Mouse (Mus musculus) midbrain, postnatal 0 days (tissue): ENCODE data around the gene Alpl. TPM values are rescaled to one million over a fixed set of nuclear protein-coding genes. Genes with fewer than 3 reads are reported as not detected.

ENCODE experiments used
- ATAC-seq: fragments of 200-750 bp; cut with Nextera tagmentation; 2 replicates; pipeline ENCODE4 v1.8.0; 2017; ENCODE audit warnings: moderate number of reproducible peaks, mild to moderate bottlenecking, moderate TSS enrichment, moderate library complexity; ENCODE audit not compliant: low FRiP score
- DNase-seq: peaks from one replicate; pipeline ENCODE4 v3.0.0-alpha.2; 2015; ENCODE audit warnings: low spot score
- H3K27ac ChIP-seq: fragments of 300-500 bp; sonication (generic); 2 replicates; pipeline ENCODE4 v1.5.1; 2014; ENCODE audit warnings: low read depth, mild to moderate bottlenecking, low read length, mixed read lengths
- H3K27me3 ChIP-seq: fragments of 300-500 bp; sonication (generic); 2 replicates; pipeline ENCODE4 v1.6.1; 2014; ENCODE audit warnings: low read length, control low read depth, mixed read lengths; ENCODE audit not compliant: insufficient read depth
- H3K36me3 ChIP-seq: fragments of 300-500 bp; sonication (generic); 2 replicates; pipeline ENCODE4 v1.6.1; 2014; ENCODE audit warnings: low read length, control low read depth, mixed read lengths; ENCODE audit not compliant: insufficient read depth
- H3K4me1 ChIP-seq: fragments of 300-500 bp; sonication (generic); 2 replicates; pipeline ENCODE4 v1.6.1; 2014; ENCODE audit warnings: mild to moderate bottlenecking, control low read depth, antibody characterized with exemption, low read length, mixed read lengths; ENCODE audit not compliant: insufficient read depth
- H3K4me2 ChIP-seq: fragments of 300-500 bp; sonication (generic); 2 replicates; pipeline ENCODE4 v1.6.1; 2014; ENCODE audit warnings: low read depth, mild to moderate bottlenecking, low read length, mixed read lengths; ENCODE audit not compliant: poor library complexity, severe bottlenecking
- H3K4me3 ChIP-seq: fragments of 300-500 bp; sonication (generic); 2 replicates; pipeline ENCODE4 v1.5.1; 2014; ENCODE audit warnings: low read depth, mild to moderate bottlenecking, low read length, moderate library complexity
- H3K9ac ChIP-seq: fragments of 300-500 bp; sonication (generic); replicated peaks from 2 replicates; pipeline ENCODE4 v1.6.1; 2014; ENCODE audit warnings: mild to moderate bottlenecking, low read length, moderate library complexity, mixed read lengths; ENCODE audit not compliant: poor library complexity, severe bottlenecking
- H3K9me3 ChIP-seq: fragments of 300-500 bp; sonication (generic); 2 replicates; pipeline ENCODE4 v1.6.1; 2016; ENCODE audit warnings: low read length, control low read depth
- CTCF ChIP-seq: IDR thresholded peaks from 2 replicates; pipeline ENCODE4 v1.5.1; 2016; ENCODE audit warnings: antibody characterized with exemption, mild to moderate bottlenecking
- WGBS: fragments of 180-500 bp; shearing (Covaris S2); extraction: QIAGEN DNeasy Blood & Tissue Kit; methylation state at CpG from one replicate; pipeline ENCODE4 v1.1.7; 2014; 5-methylcytosine and 5-hydroxymethylcytosine counted together
- polyA plus RNA-seq: library from polyadenylated mRNA; unstranded; fragments of >200 nt; fragmentation: Nextera tagmentation; extraction: Ambion mirVana; gene quantifications from 2 replicates; pipeline ENCODE4 v1.2.1, GENCODE M21; 2015
- total RNA-seq: library from RNA; depleted of rRNA; stranded (reverse); fragments of >200 nt; gene quantifications from 2 replicates; pipeline ENCODE4 v1.2.3, GENCODE M21; 2014

Alpl gene
- total and polyA plus RNA-seq, 2 experiments from 2014 or later: 14.3 to 16.1 TPM

- Histone ChIP-seq H3K27me3 (no peaks in the 10 kb centered on the region), H3K36me3 (no peaks in the 10 kb centered on the region), H3K4me2 (no peak overlapping the region), H3K4me1 (no peaks in the 10 kb centered on the region), H3K9ac (no peak overlapping the region), H3K27ac (no peak overlapping the region), H3K9me3 (no peaks in the 10 kb centered on the region), H3K4me3 (no peak overlapping the region)
- DNase-seq: no peak
- no peak for TF ChIP-seq CTCF
- WGBS: 77% methylated on average over 17 of the region's 17 CpGs
- ATAC-seq: no peak
These were observed 17.6 kb downstream of the Alpl start for GRCm38 (mm10) chr4:137778397-137779184.

- H3K9ac ChIP-seq: no peak overlapping the region
- no peak overlapping the region for H3K4me2 ChIP-seq
- H3K4me1 ChIP-seq: no peaks in the 10 kb centered on the region
- no peak for DNase-seq
- H3K9me3 ChIP-seq: no peaks in the 10 kb centered on the region
- no peak for TF ChIP-seq CTCF
- no peak for ATAC-seq
- no peak overlapping the region for H3K27ac ChIP-seq
- no peak overlapping the region for H3K4me3 ChIP-seq
- H3K36me3 ChIP-seq: no peaks in the 10 kb centered on the region
- WGBS: 78% methylated on average over 4 of the region's 4 CpGs
- no peaks in the 10 kb centered on the region for H3K27me3 ChIP-seq
These were observed 18.3 kb downstream of the Alpl start for GRCm38 (mm10) chr4:137777866-137778265.

- Histone ChIP-seq H3K27me3 (no peaks in the 10 kb centered on the region), H3K27ac (no peak overlapping the region), H3K4me2 (no peak overlapping the region), H3K4me3 (no peak overlapping the region), H3K36me3 (no peaks in the 10 kb centered on the region), H3K4me1 (no peaks in the 10 kb centered on the region), H3K9ac (no peak overlapping the region), H3K9me3 (no peaks in the 10 kb centered on the region)
- no peak for TF ChIP-seq CTCF
- 91% methylated on average over 6 of the region's 6 CpGs for WGBS
- ATAC-seq (no peak), DNase-seq (no peak)
These were observed 21.7 kb downstream of the Alpl start for GRCm38 (mm10) chr4:137774505-137774904.

GRCm38 (mm10) chr4:137774013-137774412 is 22.2 kb downstream of the Alpl start:
- Histone ChIP-seq H3K27me3 (no peaks in the 10 kb centered on the region), H3K4me1 (no peaks in the 10 kb centered on the region), H3K36me3 (no peaks in the 10 kb centered on the region), H3K4me2 (no peak overlapping the region), H3K9ac (no peak overlapping the region), H3K9me3 (no peaks in the 10 kb centered on the region), H3K27ac (no peak overlapping the region), H3K4me3 (no peak overlapping the region)
- WGBS: 60% methylated on average over 5 of the region's 5 CpGs
- DNase-seq (no peak), ATAC-seq (no peak)
- no peak for TF ChIP-seq CTCF

- Histone ChIP-seq H3K27me3 (no peaks in the 10 kb centered on the region), H3K9ac (no peak overlapping the region), H3K4me1 (no peaks in the 10 kb centered on the region), H3K36me3 (no peaks in the 10 kb centered on the region), H3K9me3 (no peaks in the 10 kb centered on the region), H3K27ac (no peak overlapping the region), H3K4me3 (no peak overlapping the region), H3K4me2 (no peak overlapping the region)
- no peak for TF ChIP-seq CTCF
- WGBS: 30% methylated on average over 2 of the region's 2 CpGs
- no peak for DNase-seq
- no peak for ATAC-seq
These were observed 22.8 kb downstream of the Alpl start for GRCm38 (mm10) chr4:137773369-137773899.

- TF ChIP-seq CTCF: no peak
- no peak for ATAC-seq
- H3K27ac ChIP-seq: no peak overlapping the region
These were observed 23.6 kb downstream of the Alpl start for GRCm38 (mm10) chr4:137772438-137773056.

More at GRCm38 (mm10) chr4:137772438-137773056, 23.6 kb downstream of the Alpl start:
- no peak for DNase-seq
- Histone ChIP-seq H3K4me2 (no peak overlapping the region), H3K36me3 (no peaks in the 10 kb centered on the region), H3K9me3 (no peaks in the 10 kb centered on the region), H3K4me3 (no peak overlapping the region), H3K4me1 (no peaks in the 10 kb centered on the region), H3K27me3 (no peaks in the 10 kb centered on the region), H3K9ac (no peak overlapping the region)
- WGBS: 85% methylated on average over 16 of the region's 16 CpGs
